Mouse (Mus musculus): ENCODE measurements around the gene Ankrd33. TPM values are rescaled to one million over a fixed set of nuclear protein-coding genes. Genes with fewer than 3 reads are reported as not detected.

The Ankrd33 gene
- polyA plus RNA-seq, 1 experiment from 2014 or later: not detected

DNA sequence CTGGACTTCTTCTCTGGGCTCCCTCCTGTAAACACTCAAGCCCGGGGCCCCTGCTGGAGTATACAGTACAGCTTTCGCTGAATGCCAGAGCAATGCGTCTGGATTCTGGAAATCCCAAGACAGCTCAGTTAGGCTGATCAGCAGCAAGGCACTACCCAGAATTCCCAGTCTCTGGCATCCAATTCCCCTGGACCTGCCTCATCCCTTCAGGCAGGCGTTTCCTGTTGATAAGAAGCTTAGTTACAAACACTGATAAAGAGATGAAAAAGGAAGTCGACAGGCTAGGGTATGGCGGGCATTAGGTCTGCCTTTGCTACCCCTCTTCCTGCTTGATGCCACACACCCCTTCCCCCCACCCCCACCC lies 32.3 kb downstream of the Ankrd33 start:
- Histone ChIP-seq H3K36me3 (ENCODE audit: control insufficient read depth, insufficient read depth) (no peaks in the 10 kb centered on the region), H3K4me2 (ENCODE audit: low read length) (no peak overlapping the region), H3K4me3 (replicated peaks; ENCODE audit: low read length) (no peak overlapping the region), H3K27ac (ENCODE audit: low read length) (no peak overlapping the region), H3K27me3 (replicated peaks; ENCODE audit: control insufficient read depth, insufficient read depth, low read length) (no peaks in the 10 kb centered on the region), H3K4me1 (replicated peaks; ENCODE audit: control insufficient read depth, insufficient read depth, low read length) (peaks cover 13% of the 10 kb centered on the region; the same call in 1 of the 2 replicates), H3K9ac (replicated peaks; ENCODE audit: low read depth, low read length) (no peak overlapping the region), H3K9me3 (ENCODE audit: control insufficient read depth, low read length) (no peaks in the 10 kb centered on the region)
- ATAC-seq: no peak
- 56% methylated on average over 6 of the region's 6 CpGs for WGBS

DNA sequence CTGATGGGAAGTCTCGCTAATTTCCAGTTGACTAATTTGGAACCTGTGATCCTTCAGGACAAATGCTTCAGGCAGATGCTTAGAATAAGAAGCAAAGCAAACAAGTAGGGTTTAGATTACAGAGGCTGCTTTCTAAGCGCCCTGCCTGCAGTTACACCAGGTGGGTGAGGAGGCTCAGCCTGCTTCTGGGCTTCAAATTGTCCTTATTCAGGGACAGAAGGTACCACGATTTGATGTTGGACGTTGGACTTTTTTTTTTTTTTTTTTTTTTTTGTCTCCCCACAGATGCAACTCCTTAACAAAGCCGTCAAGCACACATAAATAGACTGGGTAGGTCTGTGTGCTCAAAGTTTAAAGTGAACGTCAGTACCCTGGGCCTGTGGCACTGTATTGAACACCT lies 33.0 kb downstream of the Ankrd33 start:
- H3K4me3 ChIP-seq (replicated peaks; ENCODE audit: low read length): no peak overlapping the region
- peaks cover 9% of the 10 kb centered on the region; the same call in 1 of the 2 replicates for H3K4me1 ChIP-seq (replicated peaks; ENCODE audit: control insufficient read depth, insufficient read depth, low read length)
- no peak for ATAC-seq
- no peaks in the 10 kb centered on the region for H3K27me3 ChIP-seq (replicated peaks; ENCODE audit: control insufficient read depth, insufficient read depth, low read length)
- no peak overlapping the region for H3K27ac ChIP-seq (ENCODE audit: low read length)
- no peak overlapping the region for H3K4me2 ChIP-seq (ENCODE audit: low read length)
- H3K36me3 ChIP-seq (ENCODE audit: control insufficient read depth, insufficient read depth): no peaks in the 10 kb centered on the region
- WGBS: 48% methylated on average over 6 of the region's 6 CpGs
- no peaks in the 10 kb centered on the region for H3K9me3 ChIP-seq (ENCODE audit: control insufficient read depth, low read length)
- H3K9ac ChIP-seq (replicated peaks; ENCODE audit: low read depth, low read length): no peak overlapping the region

DNA sequence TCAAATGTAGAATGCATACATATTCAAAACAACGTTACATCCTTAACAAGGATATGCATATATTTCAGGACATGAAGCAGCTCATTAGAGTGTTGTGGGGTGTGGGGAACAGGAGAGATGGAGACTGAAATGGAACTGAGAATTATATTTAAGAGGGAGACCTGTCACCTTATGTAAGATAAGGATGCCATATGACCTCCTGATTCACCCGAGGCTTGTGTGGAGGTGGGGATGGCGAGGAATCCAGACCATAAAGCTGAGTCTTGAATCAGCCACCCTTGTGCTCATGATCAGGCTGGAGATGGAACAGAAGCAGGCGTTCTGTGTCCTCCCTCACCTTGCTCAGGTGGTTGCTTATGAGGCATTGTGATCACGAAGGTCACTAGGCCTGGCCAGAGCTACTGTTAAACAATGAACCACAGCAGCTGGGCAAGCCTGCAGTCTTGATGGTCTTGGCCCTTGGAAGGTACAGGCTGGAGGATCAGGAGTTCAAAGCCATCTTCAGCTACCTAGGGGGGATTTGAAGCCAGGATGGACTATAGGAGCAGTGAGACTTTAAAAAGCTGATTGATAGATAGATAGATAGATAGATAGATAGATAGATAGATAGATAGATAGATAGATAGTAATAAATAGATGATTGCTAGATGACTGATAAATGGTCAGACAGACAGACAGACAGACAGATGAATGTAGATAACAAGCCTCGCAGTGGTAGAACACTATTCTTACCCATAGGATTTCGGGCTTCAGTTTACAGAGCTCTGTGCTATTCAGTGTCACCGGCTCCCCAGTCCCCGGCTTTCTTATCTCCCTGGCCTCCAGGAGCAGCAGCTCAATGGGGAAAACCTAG lies 36.1 kb downstream of the Ankrd33 start:
- H3K4me3 ChIP-seq (replicated peaks; ENCODE audit: low read length): no peak overlapping the region
- H3K9me3 ChIP-seq (ENCODE audit: control insufficient read depth, low read length): peaks cover 1% of the 10 kb centered on the region
- no peaks in the 10 kb centered on the region for H3K27me3 ChIP-seq (replicated peaks; ENCODE audit: control insufficient read depth, insufficient read depth, low read length)
- H3K9ac ChIP-seq (replicated peaks; ENCODE audit: low read depth, low read length): no peak overlapping the region
- WGBS: 74% methylated on average over 9 of the region's 9 CpGs
- H3K4me2 ChIP-seq (ENCODE audit: low read length): no peak overlapping the region
- no peak for ATAC-seq
- H3K36me3 ChIP-seq (ENCODE audit: control insufficient read depth, insufficient read depth): no peaks in the 10 kb centered on the region
- H3K4me1 ChIP-seq (replicated peaks; ENCODE audit: control insufficient read depth, insufficient read depth, low read length): no peaks in the 10 kb centered on the region
- H3K27ac ChIP-seq (ENCODE audit: low read length): no peak overlapping the region

DNA sequence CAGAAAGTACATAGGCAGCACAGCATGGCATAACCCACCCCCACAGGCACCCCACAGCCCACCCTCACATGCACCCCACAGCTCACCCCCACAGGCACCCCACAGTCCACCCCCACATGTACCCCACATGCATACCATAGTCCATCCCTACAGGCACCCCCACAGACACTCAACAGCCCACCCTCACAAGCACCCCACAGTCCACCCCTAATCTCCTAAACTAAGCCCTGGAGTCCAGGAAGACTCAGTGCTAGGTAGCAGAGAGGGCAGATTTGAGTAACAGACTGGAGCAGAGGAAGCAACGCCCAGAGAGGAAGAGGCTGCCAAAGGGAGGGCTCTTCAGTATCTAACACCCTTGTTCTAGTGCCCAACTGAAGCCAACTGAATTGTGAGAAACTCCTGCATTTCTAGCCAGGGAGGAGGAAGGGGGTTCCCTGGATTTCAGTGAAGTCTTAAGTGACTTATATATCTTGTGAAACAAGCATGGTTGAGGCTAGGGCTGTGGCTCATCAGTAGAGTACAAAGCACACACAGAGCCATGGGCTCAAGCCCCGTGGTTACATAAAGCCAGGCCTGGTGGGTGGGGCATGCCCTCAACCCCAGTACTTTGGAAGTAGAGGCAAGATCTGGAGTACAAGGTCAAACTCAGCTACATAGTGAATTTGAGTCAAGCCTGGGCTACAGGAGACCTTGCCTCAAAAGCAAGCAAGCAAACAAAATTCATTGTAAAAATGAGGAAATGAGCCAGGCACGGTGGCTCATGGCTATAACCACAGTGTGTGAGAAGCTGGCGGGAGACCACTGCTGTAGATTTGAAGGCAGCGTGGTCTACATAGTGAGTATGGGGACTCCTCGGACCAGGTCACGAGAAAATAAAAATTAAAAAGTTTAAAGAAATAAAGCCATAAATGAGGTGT lies 39.4 kb downstream of the Ankrd33 start:
- H3K4me2 ChIP-seq (ENCODE audit: low read length): no peak overlapping the region
- H3K36me3 ChIP-seq (ENCODE audit: control insufficient read depth, insufficient read depth): no peaks in the 10 kb centered on the region
- peaks cover 8% of the 10 kb centered on the region for H3K9me3 ChIP-seq (ENCODE audit: control insufficient read depth, low read length)
- no peak overlapping the region for H3K9ac ChIP-seq (replicated peaks; ENCODE audit: low read depth, low read length)
- H3K27ac ChIP-seq (ENCODE audit: low read length): no peak overlapping the region
- no peaks in the 10 kb centered on the region for H3K27me3 ChIP-seq (replicated peaks; ENCODE audit: control insufficient read depth, insufficient read depth, low read length)
- peaks cover 4% of the 10 kb centered on the region for H3K4me1 ChIP-seq (replicated peaks; ENCODE audit: control insufficient read depth, insufficient read depth, low read length)
- ATAC-seq: no peak
- H3K4me3 ChIP-seq (replicated peaks; ENCODE audit: low read length): no peak overlapping the region
- WGBS: 84% methylated on average over 7 of the region's 7 CpGs

DNA sequence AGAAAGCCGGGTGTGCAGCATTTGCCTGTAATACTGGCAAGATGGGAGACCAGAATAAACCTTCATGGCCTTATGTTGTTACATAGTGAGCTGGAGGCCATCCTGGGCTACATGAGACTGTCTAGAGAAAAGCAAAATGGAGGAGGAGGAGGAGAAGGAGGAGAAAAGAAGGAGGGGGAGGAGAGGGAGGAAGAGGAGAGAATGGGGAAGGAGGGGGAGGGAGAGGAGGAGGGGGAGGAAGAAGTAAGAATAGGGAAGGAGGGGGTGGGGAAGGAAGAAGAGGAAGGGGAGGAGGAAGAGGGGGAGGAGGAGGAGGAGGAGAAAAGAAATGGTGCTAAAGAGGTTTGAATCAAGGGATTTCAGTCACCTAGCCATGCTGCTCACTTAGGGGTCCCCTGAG lies 44.6 kb downstream of the Ankrd33 start:
- H3K9ac ChIP-seq (replicated peaks; ENCODE audit: low read depth, low read length): no peak overlapping the region
- peak overlapping the region; percentile 8; the same call in 1 of the 2 replicates for H3K4me2 ChIP-seq (ENCODE audit: low read length)
- peaks cover 46% of the 10 kb centered on the region for H3K4me1 ChIP-seq (replicated peaks; ENCODE audit: control insufficient read depth, insufficient read depth, low read length)
- H3K4me3 ChIP-seq (replicated peaks; ENCODE audit: low read length): no peak overlapping the region
- no peaks in the 10 kb centered on the region for H3K27me3 ChIP-seq (replicated peaks; ENCODE audit: control insufficient read depth, insufficient read depth, low read length)
- no peak; the same call in 1 of the 2 replicates for ATAC-seq
- H3K27ac ChIP-seq (ENCODE audit: low read length): peak overlapping the region; percentile 63
- WGBS: 25% methylated on average over 1 of the region's 1 CpGs
- H3K9me3 ChIP-seq (ENCODE audit: control insufficient read depth, low read length): peaks cover 8% of the 10 kb centered on the region
- no peaks in the 10 kb centered on the region for H3K36me3 ChIP-seq (ENCODE audit: control insufficient read depth, insufficient read depth)

DNA sequence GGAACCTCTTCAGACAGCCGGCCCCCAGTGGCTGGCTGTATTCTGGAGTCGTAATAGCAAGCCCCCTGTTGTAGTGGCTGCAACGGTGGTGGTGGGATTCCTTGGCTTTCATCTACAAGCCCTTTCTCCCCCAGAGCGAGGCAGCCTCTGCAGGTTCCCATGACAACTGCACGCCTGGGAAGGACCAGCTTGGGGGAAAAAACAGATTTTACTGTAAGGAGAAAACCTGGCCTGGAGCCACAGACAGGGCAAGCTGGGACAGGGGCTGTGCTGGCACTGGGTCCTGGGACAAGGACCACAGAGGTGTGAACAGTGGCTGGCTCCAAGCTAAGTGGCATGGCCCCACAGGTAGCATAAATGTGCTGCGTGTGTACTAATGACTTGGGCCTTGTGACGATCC lies 45.0 kb downstream of the Ankrd33 start:
- peaks cover 8% of the 10 kb centered on the region for H3K9me3 ChIP-seq (ENCODE audit: control insufficient read depth, low read length)
- H3K27ac ChIP-seq (ENCODE audit: low read length): peak overlapping the region; percentile 63
- H3K36me3 ChIP-seq (ENCODE audit: control insufficient read depth, insufficient read depth): no peaks in the 10 kb centered on the region
- no peak overlapping the region for H3K4me3 ChIP-seq (replicated peaks; ENCODE audit: low read length)
- peak overlapping the region; percentile 8 for H3K4me2 ChIP-seq (ENCODE audit: low read length)
- ATAC-seq: peak; percentile 68
- peaks cover 46% of the 10 kb centered on the region for H3K4me1 ChIP-seq (replicated peaks; ENCODE audit: control insufficient read depth, insufficient read depth, low read length)
- H3K27me3 ChIP-seq (replicated peaks; ENCODE audit: control insufficient read depth, insufficient read depth, low read length): no peaks in the 10 kb centered on the region
- H3K9ac ChIP-seq (replicated peaks; ENCODE audit: low read depth, low read length): no peak overlapping the region
- WGBS: 6% methylated on average over 7 of the region's 7 CpGs

DNA sequence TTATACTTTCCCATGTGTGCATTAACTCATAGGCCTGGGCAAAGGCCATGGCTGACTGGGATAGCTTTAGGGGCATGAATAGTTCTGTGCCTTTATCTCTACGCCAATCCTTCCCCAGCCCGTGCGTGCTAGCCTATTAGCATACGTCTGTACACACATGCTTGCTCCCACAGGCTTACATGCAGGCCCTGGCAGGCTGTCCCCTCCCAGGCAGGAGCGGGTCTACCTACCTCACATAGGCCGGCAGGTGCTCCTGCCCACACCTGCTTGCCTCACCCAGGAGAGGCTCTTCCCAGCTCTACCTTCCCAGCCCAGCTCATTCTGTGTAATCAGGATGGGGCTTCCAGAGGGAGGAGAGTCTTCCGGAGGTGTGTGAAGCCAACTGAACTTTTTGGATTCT lies 46.0 kb downstream of the Ankrd33 start:
- ATAC-seq: no peak
- Histone ChIP-seq H3K36me3 (ENCODE audit: control insufficient read depth, insufficient read depth) (no peaks in the 10 kb centered on the region), H3K27me3 (replicated peaks; ENCODE audit: control insufficient read depth, insufficient read depth, low read length) (no peaks in the 10 kb centered on the region), H3K27ac (ENCODE audit: low read length) (peak overlapping the region; percentile 63), H3K9me3 (ENCODE audit: control insufficient read depth, low read length) (peaks cover 8% of the 10 kb centered on the region), H3K4me3 (replicated peaks; ENCODE audit: low read length) (no peak overlapping the region), H3K4me2 (ENCODE audit: low read length) (no peak overlapping the region), H3K4me1 (replicated peaks; ENCODE audit: control insufficient read depth, insufficient read depth, low read length) (peaks cover 46% of the 10 kb centered on the region), H3K9ac (replicated peaks; ENCODE audit: low read depth, low read length) (no peak overlapping the region)
- WGBS: 57% methylated on average over 7 of the region's 7 CpGs

DNA sequence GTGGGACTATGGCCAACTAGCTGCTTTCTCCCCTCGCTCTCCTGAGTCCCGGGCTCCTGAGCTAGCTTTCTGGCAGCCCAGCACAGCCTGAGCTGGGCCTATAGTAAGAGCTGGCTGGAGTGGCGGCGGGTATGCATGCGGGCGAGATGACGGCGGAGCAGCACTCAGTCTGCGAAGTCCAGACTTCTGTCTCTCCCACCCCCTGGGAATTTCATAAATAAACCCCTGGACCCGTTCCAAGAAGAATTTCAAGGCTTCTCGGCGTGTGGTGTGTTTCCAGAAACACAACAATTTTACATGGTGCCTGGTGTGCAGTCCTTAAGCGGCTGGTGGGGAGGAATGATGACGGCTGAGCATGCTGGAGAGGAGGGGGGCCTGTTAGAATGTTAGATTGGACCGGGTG lies 47.5 kb downstream of the Ankrd33 start:
- no peak overlapping the region for H3K4me3 ChIP-seq (replicated peaks; ENCODE audit: low read length)
- H3K4me1 ChIP-seq (replicated peaks; ENCODE audit: control insufficient read depth, insufficient read depth, low read length): peaks cover 46% of the 10 kb centered on the region
- ATAC-seq: peak; percentile 73
- no peaks in the 10 kb centered on the region for H3K36me3 ChIP-seq (ENCODE audit: control insufficient read depth, insufficient read depth)
- 14% methylated on average over 15 of the region's 15 CpGs for WGBS
- H3K9ac ChIP-seq (replicated peaks; ENCODE audit: low read depth, low read length): 0 out of 2 replicates have a peak overlapping the region, but pooled peaks have one; percentile 14
- H3K27me3 ChIP-seq (replicated peaks; ENCODE audit: control insufficient read depth, insufficient read depth, low read length): no peaks in the 10 kb centered on the region
- no peaks in the 10 kb centered on the region for H3K9me3 ChIP-seq (ENCODE audit: control insufficient read depth, low read length)
- H3K27ac ChIP-seq (ENCODE audit: low read length): peak overlapping the region; percentile 70
- H3K4me2 ChIP-seq (ENCODE audit: low read length): peak overlapping the region; percentile 10; the same call in 1 of the 2 replicates

DNA sequence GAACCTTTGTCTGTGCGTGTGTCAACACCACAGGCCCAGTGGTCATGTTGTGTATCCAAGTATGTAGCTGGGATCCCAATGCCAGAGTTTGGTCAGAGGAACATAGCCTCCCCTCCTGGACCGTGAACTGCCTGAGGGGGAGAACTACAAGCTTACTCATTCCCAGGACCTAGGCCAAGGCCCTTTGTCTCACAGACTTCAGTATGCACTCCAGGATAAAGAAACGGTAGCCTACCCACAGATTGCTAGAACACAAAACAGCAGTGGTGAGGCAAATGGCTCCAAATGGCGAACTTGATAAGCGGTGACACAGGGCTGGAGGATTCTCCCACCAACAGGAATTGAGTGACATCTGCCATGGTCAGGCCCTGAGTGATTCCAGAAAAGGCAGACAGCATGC lies 48.3 kb downstream of the Ankrd33 start:
- H3K4me2 ChIP-seq (ENCODE audit: low read length): no peak overlapping the region
- H3K27ac ChIP-seq (ENCODE audit: low read length): peak overlapping the region; percentile 70
- no peak overlapping the region for H3K4me3 ChIP-seq (replicated peaks; ENCODE audit: low read length)
- 30% methylated on average over 5 of the region's 5 CpGs for WGBS
- no peaks in the 10 kb centered on the region for H3K27me3 ChIP-seq (replicated peaks; ENCODE audit: control insufficient read depth, insufficient read depth, low read length)
- peak; percentile 41; the same call in 1 of the 2 replicates for ATAC-seq
- no peaks in the 10 kb centered on the region for H3K36me3 ChIP-seq (ENCODE audit: control insufficient read depth, insufficient read depth)
- H3K9me3 ChIP-seq (ENCODE audit: control insufficient read depth, low read length): no peaks in the 10 kb centered on the region
- H3K4me1 ChIP-seq (replicated peaks; ENCODE audit: control insufficient read depth, insufficient read depth, low read length): peaks cover 46% of the 10 kb centered on the region
- H3K9ac ChIP-seq (replicated peaks; ENCODE audit: low read depth, low read length): no peak overlapping the region
